Mouse (Mus musculus) cerebellum, adult (tissue): ENCODE results near the gene Chchd10.
"Not testable (repeated sequence)": the region's sequence is repeated elsewhere in the genome, so short reads cannot be mapped to it uniquely, and the experiment has no call there.

Source experiments
- ATAC-seq: cut with Nextera tagmentation; 2 replicates; pipeline ENCODE4 v1.9.2; 2017; ENCODE audit warnings: mild to moderate bottlenecking, moderate library complexity, mixed read lengths; ENCODE audit not compliant: insufficient number of reproducible peaks, low FRiP score, low TSS enrichment

Chchd10 gene

GRCm38 (mm10) chr10:75932891-75933290 is at the start of gene Chchd10:
Chchd10 (plus strand) TSS chr10:75933130.
- ATAC-seq, result no peak

DNA sequence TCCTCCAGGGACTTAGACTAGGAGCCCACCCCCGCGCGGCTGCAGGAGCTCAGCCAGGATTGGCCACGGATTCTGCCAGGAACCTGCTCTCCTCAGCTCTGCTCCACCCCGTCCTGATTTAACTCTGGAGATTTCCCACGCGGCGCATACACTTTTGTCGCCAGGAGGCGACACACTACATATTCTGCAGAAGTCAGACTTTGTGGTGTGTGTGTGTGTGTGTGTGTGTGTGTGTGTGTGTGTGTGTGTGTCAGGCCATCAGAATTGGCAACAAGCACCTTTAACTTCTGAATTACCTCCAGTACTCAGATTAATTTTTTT is 49.7 kb upstream of the Chchd10 start:
- peak; percentile 79 for ATAC-seq

GRCm38 (mm10) chr10:75884742-75885141 is 48.2 kb upstream of the Chchd10 start:
- ATAC-seq, result no peak

DNA sequence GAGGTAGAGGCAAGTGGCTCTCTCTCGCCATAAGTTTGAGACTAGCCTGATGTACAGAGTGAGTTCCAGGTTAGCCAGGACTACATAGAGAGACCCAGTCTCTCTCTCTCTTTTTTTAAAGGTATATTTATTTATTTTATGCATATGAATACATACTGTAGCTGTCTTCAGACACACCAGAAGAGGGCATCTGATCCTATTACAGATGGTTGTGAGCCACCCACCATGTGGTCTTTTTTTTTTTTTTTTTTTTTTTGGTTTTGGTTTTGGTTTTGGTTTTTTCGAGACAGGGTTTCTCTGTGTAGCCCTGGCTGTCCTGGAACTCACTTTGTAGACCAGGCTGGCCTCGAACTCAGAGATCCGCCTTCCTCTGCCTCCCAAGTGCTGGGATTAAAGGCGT is 45.4 kb upstream of the Chchd10 start:
- ATAC-seq, result not testable (repeated sequence)

- ATAC-seq, result no peak
Observed at GRCm38 (mm10) chr10:75889406-75890153, 43.4 kb upstream of the Chchd10 start.

GRCm38 (mm10) chr10:75893089-75893750 is 39.7 kb upstream of the Chchd10 start, which contains the start of gene Derl3:
Derl3 (plus strand) TSS chr10:75893413.
- ATAC-seq, result peak; percentile 99

DNA sequence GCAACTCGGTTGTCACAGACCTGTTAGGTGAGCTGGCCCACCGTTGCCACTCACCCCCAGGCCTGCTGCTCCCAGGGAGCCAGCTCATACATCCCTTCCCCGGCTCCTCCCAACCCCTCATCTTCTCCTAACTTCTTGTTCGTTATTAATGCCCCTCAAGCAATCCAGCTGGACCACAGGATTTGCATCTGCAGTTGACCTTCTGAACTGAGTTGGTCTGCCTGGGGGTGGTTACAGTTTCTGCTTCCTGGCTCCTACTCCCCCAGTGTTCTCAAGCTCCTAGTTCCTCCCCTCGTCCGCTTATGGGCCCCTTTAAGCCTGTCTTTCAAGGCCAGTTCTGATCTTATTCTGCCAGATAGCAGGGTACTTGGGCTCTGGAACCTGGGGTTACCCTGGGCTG is 38.3 kb upstream of the Chchd10 start:
- no peak for ATAC-seq

DNA sequence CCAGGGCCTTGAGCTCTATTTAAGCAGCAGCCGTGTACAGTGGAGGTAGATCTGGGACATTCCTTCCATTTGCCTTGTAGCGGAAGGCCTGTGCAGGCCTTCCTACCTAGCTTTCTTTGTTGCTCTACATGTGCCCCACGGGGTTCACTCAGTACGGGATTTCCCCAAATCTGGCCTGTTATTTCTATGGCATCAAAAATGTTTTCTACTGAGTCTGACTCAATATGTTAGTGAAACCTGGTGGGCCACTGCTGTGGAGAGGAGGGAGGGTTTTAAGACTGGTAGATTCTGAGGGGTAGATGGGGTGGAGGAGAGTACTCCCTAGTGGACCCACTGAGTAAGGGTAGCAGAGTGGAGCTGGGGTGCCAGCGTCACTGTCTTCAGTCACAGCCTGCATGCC is 37.2 kb upstream of the Chchd10 start:
- ATAC-seq, result no peak

- no peak for ATAC-seq
Observed at GRCm38 (mm10) chr10:75896208-75896607, 36.7 kb upstream of the Chchd10 start.

DNA sequence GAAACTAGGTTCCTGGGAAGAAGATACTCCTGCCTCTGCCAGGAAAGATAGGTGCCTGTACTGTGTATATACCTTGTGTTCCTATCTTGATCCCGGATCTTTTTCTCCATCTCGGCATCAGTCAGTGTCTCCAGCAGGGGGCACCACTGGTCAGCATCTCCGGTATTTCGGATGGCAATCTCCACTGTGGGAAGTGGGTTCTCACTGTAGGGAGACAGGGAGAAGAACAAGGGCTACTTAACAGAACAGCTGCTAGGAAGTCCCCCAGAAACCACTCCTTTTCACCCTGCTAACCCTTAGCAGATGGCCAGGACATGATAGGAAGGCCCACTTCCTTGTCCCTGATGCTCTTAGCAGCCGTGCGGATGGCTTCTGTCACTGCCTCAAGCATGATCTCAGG is 35.6 kb upstream of the Chchd10 start:
- ATAC-seq, result no peak

DNA sequence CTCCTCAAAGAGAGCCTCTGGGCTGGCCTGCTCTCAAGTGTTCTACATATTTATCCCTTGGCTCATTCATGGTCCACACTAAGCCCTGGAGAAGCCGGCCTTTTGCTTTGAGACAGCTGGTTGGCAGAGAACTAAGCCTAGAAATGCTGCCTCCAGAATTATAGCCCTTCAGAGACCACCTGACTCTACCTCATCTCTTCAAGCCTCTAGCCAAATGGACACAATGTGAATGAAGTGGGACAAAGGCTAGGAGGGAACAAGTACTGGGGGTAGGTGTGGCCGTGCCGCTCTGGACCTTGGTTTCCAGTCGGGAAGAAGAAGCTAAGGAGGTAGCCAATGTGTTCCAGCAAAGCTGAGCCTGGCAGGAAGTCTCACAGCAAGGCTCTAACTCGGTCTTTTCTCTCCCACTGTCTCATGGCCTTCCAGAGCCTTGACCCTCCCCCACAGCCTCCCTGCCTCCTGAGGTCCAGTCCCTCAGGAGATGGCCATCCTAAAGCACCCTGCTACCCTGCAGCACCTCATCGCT is 34.8 kb upstream of the Chchd10 start:
- no peak for ATAC-seq

- no peak for ATAC-seq
Observed at GRCm38 (mm10) chr10:75898846-75899245, 34.1 kb upstream of the Chchd10 start.

GRCm38 (mm10) chr10:75904391-75904790 is 28.5 kb upstream of the Chchd10 start:
- no peak for ATAC-seq

DNA sequence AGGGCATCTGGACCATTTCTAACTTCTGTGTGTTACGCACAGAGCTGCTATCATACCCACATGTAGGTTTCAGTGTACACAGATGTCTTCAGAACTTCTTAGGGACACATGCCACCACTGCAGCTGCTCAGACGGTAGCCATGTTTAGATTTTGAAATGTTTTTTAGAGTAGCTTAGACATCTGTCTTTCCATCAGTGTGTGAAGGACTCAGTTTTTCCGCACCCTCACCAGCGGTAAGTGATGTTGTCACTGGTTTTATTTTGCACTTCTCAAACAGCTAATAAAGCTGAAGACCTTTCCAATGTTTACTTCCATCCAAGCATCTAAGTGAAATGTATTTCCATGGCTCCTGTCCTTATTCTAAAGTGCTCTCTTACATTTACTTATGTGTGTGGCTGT is 26.0 kb upstream of the Chchd10 start:
- no peak for ATAC-seq

GRCm38 (mm10) chr10:75910698-75911097 is 22.2 kb upstream of the Chchd10 start:
- ATAC-seq, result no peak

- no peak for ATAC-seq
Observed at GRCm38 (mm10) chr10:75913013-75913589, 19.8 kb upstream of the Chchd10 start.

GRCm38 (mm10) chr10:75915557-75915956 is 17.4 kb upstream of the Chchd10 start:
- ATAC-seq, result no peak

DNA sequence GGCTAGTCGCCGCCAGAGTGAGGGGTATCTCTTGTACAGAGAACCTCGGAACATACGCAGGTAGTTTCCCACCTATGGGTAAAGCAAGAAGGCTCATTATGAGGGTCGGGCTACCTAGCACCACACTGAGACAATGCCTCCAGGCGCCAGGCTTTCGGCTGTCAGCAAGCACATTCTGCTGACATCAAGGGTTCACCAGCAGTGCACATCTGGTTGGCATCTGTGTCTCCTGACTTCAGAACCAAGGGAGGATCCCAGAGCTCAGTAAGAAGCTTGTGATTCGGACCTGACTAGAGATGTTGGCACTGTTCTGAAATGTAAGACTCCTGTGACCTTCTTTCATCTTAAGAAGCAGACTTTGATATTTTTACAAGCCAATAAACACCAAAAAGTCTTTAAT is 16.1 kb upstream of the Chchd10 start:
- ATAC-seq, result no peak

DNA sequence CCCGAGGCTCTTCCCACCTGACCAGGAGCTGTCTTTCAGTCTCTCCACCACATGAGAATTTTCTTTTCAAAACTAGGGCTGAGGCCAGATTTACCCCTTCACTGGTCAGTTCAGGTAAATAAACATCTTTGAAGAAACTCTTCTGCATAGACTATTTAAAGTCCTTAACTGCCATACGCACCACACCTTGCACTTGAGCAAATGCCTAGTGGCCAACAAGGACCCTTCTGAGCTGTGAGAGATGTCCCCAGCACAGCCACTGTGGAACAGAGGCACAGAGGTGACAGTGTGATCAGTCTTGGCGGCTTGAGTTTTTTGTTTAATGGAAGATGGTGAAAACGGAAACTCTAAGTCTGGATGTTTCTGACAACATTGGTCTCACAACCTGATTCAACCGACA is 13.9 kb upstream of the Chchd10 start:
- ATAC-seq, result no peak

DNA sequence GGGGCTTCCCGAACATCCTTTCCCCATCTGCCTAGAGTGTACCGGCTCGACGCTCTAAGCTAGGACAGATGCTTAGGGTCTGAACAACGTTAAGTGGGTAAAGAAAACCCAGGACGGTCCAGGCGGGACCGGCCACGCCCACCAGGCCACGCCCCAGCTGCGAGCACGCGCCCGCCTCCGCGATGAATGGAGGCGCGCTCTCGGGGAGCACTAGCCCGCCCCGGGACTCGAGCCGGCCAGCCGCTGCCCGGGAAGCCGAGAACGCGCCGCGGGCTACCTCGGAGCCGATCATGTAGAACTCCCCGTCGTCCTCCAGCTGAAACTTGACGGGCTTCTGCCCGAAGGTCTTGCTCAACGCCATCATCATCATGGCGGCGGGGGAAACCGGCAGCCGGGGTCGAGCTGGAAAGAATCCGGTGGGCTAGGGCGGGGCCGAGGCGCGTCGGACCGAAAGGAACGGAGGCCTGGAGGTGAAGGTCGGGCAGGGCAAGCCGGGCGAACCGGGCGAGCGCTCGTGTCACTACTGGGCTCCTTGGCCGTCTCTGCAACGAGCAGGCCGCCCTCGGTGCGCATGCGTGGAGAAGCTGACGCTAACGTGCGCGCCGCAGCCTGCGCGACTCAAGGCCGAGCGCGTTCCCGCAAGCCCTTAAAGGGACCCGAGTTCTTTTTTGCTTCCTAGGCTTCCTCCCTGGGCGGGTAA is 11.8 kb upstream of the Chchd10 start, which contains the start of gene Smarcb1:
Gene Smarcb1 (minus strand): TSS at position 592 of the 700 bp plus-strand sequence.
- peak; percentile 88 for ATAC-seq
